Comparison of ENCODE assay signal across 21 mouse cellular contexts in the genomic region with DNA sequence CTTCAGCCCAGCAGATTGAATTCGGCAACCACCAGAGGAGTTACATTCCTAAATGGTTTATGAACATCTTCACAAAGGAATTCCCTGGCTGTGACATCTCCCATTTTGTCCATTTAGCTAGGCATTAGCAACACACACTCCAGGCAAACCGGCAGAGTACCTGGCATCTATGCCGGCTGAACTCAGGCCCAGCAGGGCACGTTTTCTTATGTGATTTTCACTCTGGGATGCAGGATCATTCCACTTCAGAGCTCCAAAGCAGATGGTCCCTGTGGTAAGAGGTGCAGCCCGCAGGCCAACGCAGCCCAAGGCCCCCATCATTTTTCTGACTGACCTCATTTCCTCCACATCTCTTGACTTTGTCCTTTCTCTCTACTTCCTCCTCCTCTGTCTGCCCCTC.
DNase-seq lines count a peak whose midpoint lies in the region; ATAC-seq and TF ChIP-seq lines count a peak whose summit lies in the region.
"Had no signal": no experiment of that assay in that cellular context is flagged by ENCODE, and none has a peak within 500 bp of the region (broad histone marks: within the 10 kb centered on the region; RNA-seq: fewer than 3 reads in every experiment).

No protein-coding gene starts in this region.

- H3K9me3 ChIP-seq in hindbrain, embryonic 16.5 days (ENCODE audit: control insufficient read depth, low read length), result no peaks in the 10 kb centered on the region
- no peaks in the 10 kb centered on the region for H3K9me3 ChIP-seq in hindbrain, embryonic 11.5 days (ENCODE audit: control insufficient read depth, low read length)
- no peaks in the 10 kb centered on the region for H3K9me3 ChIP-seq in midbrain, postnatal 0 days (ENCODE audit: low read length)
- no peaks in the 10 kb centered on the region for H3K9me3 ChIP-seq in midbrain, embryonic 15.5 days
- H3K9me3 ChIP-seq: embryonic facial prominence, embryonic 12.5 days; forebrain, embryonic 15.5 days; heart, embryonic 13.5 days had no signal

- ATAC-seq in cerebellum, adult (ENCODE audit: insufficient number of reproducible peaks, low FRiP score, low TSS enrichment), result no peak
- ATAC-seq in hindbrain, embryonic 16.5 days, result 0 out of 2 replicates have a peak, but pooled peaks have one; percentile 22
- ATAC-seq in hindbrain, embryonic 11.5 days (ENCODE audit: low FRiP score), result no peak
- no peak for ATAC-seq in midbrain, postnatal 0 days (ENCODE audit: low FRiP score)
- ATAC-seq in midbrain, embryonic 15.5 days (replicated peaks), result no peak
- ATAC-seq: CD4-positive, CD25-positive, alpha-beta regulatory T cell, adult 4 months; forebrain, embryonic 15.5 days; inflammation-experienced regulatory T-cells, adult 6 months; intestine, postnatal 0 days had no signal

- 19% methylated on average over 6 of the region's 6 CpGs for WGBS in cerebellum, adult 2 months
- 50% methylated on average over 6 of the region's 6 CpGs for WGBS in hindbrain, embryonic 16.5 days
- WGBS in hindbrain, embryonic 11.5 days, result 68% methylated on average over 6 of the region's 6 CpGs
- WGBS in midbrain, postnatal 0 days, result 53% methylated on average over 6 of the region's 6 CpGs
- whole genome bisulfite sequencing in midbrain, embryonic 15.5 days, result 42% methylated on average over 6 of the region's 6 CpGs

- H3K27me3 ChIP-seq in cerebellum, adult 2 months (ENCODE audit: control insufficient read depth, insufficient read depth, low read length), result no peaks in the 10 kb centered on the region
- no peaks in the 10 kb centered on the region for H3K27me3 ChIP-seq in hindbrain, embryonic 16.5 days (replicated peaks; ENCODE audit: control insufficient read depth, insufficient read depth, low read length)
- H3K27me3 ChIP-seq in hindbrain, embryonic 11.5 days (ENCODE audit: control insufficient read depth, insufficient read depth, low read length), result no peaks in the 10 kb centered on the region
- no peaks in the 10 kb centered on the region for H3K27me3 ChIP-seq in midbrain, postnatal 0 days (ENCODE audit: insufficient read depth, low read length)
- no peaks in the 10 kb centered on the region for H3K27me3 ChIP-seq in midbrain, embryonic 15.5 days (replicated peaks)
- H3K27me3 ChIP-seq: embryonic facial prominence, embryonic 12.5 days; forebrain, embryonic 15.5 days; heart, embryonic 13.5 days had no signal

- no peaks in the 10 kb centered on the region; the same call in 1 of the 2 replicates for H3K4me1 ChIP-seq in cerebellum, adult 2 months (ENCODE audit: control insufficient read depth, insufficient read depth, low read length)
- 0 out of 2 replicates have a peak, but pooled peaks cover 3% of the 10 kb centered on the region for H3K4me1 ChIP-seq in hindbrain, embryonic 16.5 days (ENCODE audit: control insufficient read depth, insufficient read depth, low read depth, low read length)
- H3K4me1 ChIP-seq in hindbrain, embryonic 11.5 days (replicated peaks; ENCODE audit: control insufficient read depth, insufficient read depth, low read length), result no peaks in the 10 kb centered on the region
- H3K4me1 ChIP-seq in midbrain, postnatal 0 days (ENCODE audit: insufficient read depth, low read length), result no peaks in the 10 kb centered on the region
- H3K4me1 ChIP-seq in midbrain, embryonic 15.5 days, result 0 out of 2 replicates have a peak, but pooled peaks cover 3% of the 10 kb centered on the region
- H3K4me1 ChIP-seq in cortical plate, adult 2 months (ENCODE audit: control insufficient read depth, insufficient read depth, low read length), result peaks cover 12% of the 10 kb centered on the region
- H3K4me1 ChIP-seq: embryonic facial prominence, embryonic 12.5 days; heart, embryonic 13.5 days had no signal

- H3K4me2 ChIP-seq in hindbrain, embryonic 16.5 days (ENCODE audit: low read length), result no peak overlapping the region
- H3K4me2 ChIP-seq in hindbrain, embryonic 11.5 days (replicated peaks; ENCODE audit: low read depth, low read length), result no peak overlapping the region
- H3K4me2 ChIP-seq in midbrain, postnatal 0 days (ENCODE audit: low read depth, low read length, poor library complexity, severe bottlenecking), result no peak overlapping the region
- no peak overlapping the region for H3K4me2 ChIP-seq in midbrain, embryonic 15.5 days
- H3K4me2 ChIP-seq: embryonic facial prominence, embryonic 12.5 days; forebrain, embryonic 15.5 days; heart, embryonic 13.5 days; hindbrain, embryonic 14.5 days had no signal

- no peak for TF ChIP-seq CTCF in cerebellum, adult 2 months (IDR thresholded peaks at IDR 0.05; ENCODE audit: borderline replicate concordance, insufficient read depth, low read depth, low read length)
- no peak for TF ChIP-seq CTCF in midbrain, postnatal 0 days (IDR thresholded peaks at IDR 0.05)
- no peak for TF ChIP-seq CTCF in cortical plate, adult 2 months (IDR thresholded peaks at IDR 0.05; ENCODE audit: extremely low read depth, insufficient read depth, low read length)

- H3K36me3 ChIP-seq in hindbrain, embryonic 16.5 days (ENCODE audit: control insufficient read depth, insufficient read depth, low read length), result no peaks in the 10 kb centered on the region
- H3K36me3 ChIP-seq in hindbrain, embryonic 11.5 days (ENCODE audit: control insufficient read depth, insufficient read depth, low read length), result no peaks in the 10 kb centered on the region
- H3K36me3 ChIP-seq in midbrain, postnatal 0 days (ENCODE audit: insufficient read depth, low read length), result 0 out of 2 replicates have a peak, but pooled peaks cover 2% of the 10 kb centered on the region
- no peaks in the 10 kb centered on the region for H3K36me3 ChIP-seq in midbrain, embryonic 15.5 days (replicated peaks)
- H3K36me3 ChIP-seq: embryonic facial prominence, embryonic 12.5 days; G1E; heart, embryonic 13.5 days had no signal

- TF ChIP-seq POLR2A in cerebellum, adult 2 months (IDR thresholded peaks at IDR 0.05; ENCODE audit: borderline replicate concordance, insufficient read depth, low read length), result no peak
- TF ChIP-seq POLR2A in cortical plate, adult 2 months (IDR thresholded peaks at IDR 0.05; ENCODE audit: extremely low read depth, insufficient read depth, low read length), result no peak

- H3K9ac ChIP-seq in hindbrain, embryonic 16.5 days (ENCODE audit: low read depth, low read length), result no peak overlapping the region
- no peak overlapping the region for H3K9ac ChIP-seq in hindbrain, embryonic 11.5 days (ENCODE audit: low read depth, low read length)
- H3K9ac ChIP-seq in midbrain, postnatal 0 days (replicated peaks; ENCODE audit: low read length, poor library complexity, severe bottlenecking), result no peak overlapping the region
- H3K9ac ChIP-seq in midbrain, embryonic 15.5 days, result no peak overlapping the region
- H3K9ac ChIP-seq: embryonic facial prominence, embryonic 12.5 days; forebrain, embryonic 15.5 days; heart, embryonic 13.5 days; hindbrain, embryonic 14.5 days had no signal

- no peak overlapping the region for H3K4me3 ChIP-seq in cerebellum, adult 2 months (replicated peaks; ENCODE audit: insufficient read depth, low read depth, low read length)
- H3K4me3 ChIP-seq in hindbrain, embryonic 16.5 days (ENCODE audit: low read length), result no peak overlapping the region
- no peak overlapping the region for H3K4me3 ChIP-seq in hindbrain, embryonic 11.5 days (ENCODE audit: low read depth, low read length)
- no peak overlapping the region for H3K4me3 ChIP-seq in midbrain, postnatal 0 days (ENCODE audit: low read depth, low read length)
- no peak overlapping the region for H3K4me3 ChIP-seq in midbrain, embryonic 15.5 days
- H3K4me3 ChIP-seq in cortical plate, adult 2 months (ENCODE audit: insufficient read depth, low read length), result no peak overlapping the region
- H3K4me3 ChIP-seq: embryonic facial prominence, embryonic 12.5 days; forebrain, embryonic 15.5 days; heart, embryonic 13.5 days had no signal

- H3K27ac ChIP-seq in cerebellum, adult 2 months (ENCODE audit: insufficient read depth, low read length), result no peak overlapping the region
- H3K27ac ChIP-seq in hindbrain, embryonic 16.5 days (ENCODE audit: low read depth, low read length), result no peak overlapping the region; the same call in 1 of the 2 replicates
- H3K27ac ChIP-seq in hindbrain, embryonic 11.5 days (ENCODE audit: low read depth, low read length), result no peak overlapping the region
- H3K27ac ChIP-seq in midbrain, postnatal 0 days (ENCODE audit: low read depth, low read length), result 0 out of 2 replicates have a peak overlapping the region, but pooled peaks have one; percentile 28
- no peak overlapping the region for H3K27ac ChIP-seq in midbrain, embryonic 15.5 days
- peak overlapping the region; percentile 46 for H3K27ac ChIP-seq in cortical plate, adult 2 months (ENCODE audit: insufficient read depth, low read length)
- H3K27ac ChIP-seq: embryonic facial prominence, embryonic 12.5 days; forebrain, embryonic 15.5 days; heart, embryonic 13.5 days; hindbrain, embryonic 14.5 days had no signal

- peak; percentile 20 to 32 for DNase-seq in cerebellum, adult 2 months
- DNase-seq in hindbrain, embryonic 11.5 days (ENCODE audit: low spot score), result no peak
- DNase-seq in midbrain, postnatal 0 days (ENCODE audit: low spot score), result no peak
- no peak for DNase-seq in T-cell, adult 2 months (ENCODE audit: low spot score)
- DNase-seq: adrenal gland, postnatal 10 days; B cell, adult 2 months; gastrocnemius, postnatal 36 days; heart, adult 11 months; heart, postnatal 4 days had no signal

Comparison
In these comparisons a context has a peak if more than half of its experiments do, and no peak if none do; other contexts are left out.
1. H3K27ac ChIP-seq: peak in midbrain, postnatal 0 days (single experiment) and cortical plate, adult 2 months (single experiment); none in cerebellum, adult 2 months (single experiment), hindbrain, embryonic 16.5 days (single experiment), hindbrain, embryonic 11.5 days (single experiment) and midbrain, embryonic 15.5 days (single experiment).
2. DNase-seq: peak in cerebellum, adult 2 months (2 of 2); none in hindbrain, embryonic 11.5 days (single experiment), midbrain, postnatal 0 days (single experiment) and T-cell, adult 2 months (single experiment).